In genomic region chr4:57640971-57641370, GRCm38 (mm10) we compare ENCODE assay signal across 25 mouse cellular contexts.
"Had no signal": no experiment of that assay in that cellular context is flagged by ENCODE, and none has a peak within 500 bp of the region (broad histone marks: within the 10 kb centered on the region; RNA-seq: fewer than 3 reads in every experiment).

No protein-coding gene starts in this region.

- H3K36me3 ChIP-seq: hindbrain, embryonic 10.5 days; hindbrain, embryonic 12.5 days; intestine, embryonic 15.5 days; limb, embryonic 10.5 days had no signal

- H3K9me3 ChIP-seq: heart, embryonic 13.5 days; heart, embryonic 15.5 days; hindbrain, embryonic 10.5 days; hindbrain, embryonic 12.5 days; intestine, embryonic 15.5 days; limb, embryonic 10.5 days; limb, embryonic 12.5 days had no signal

- H3K27ac ChIP-seq: gastrocnemius, adult 2 months; heart, adult 2 months; hindbrain, embryonic 10.5 days; hindbrain, embryonic 12.5 days; hindbrain, embryonic 14.5 days; intestine, embryonic 15.5 days; layer of hippocampus, adult 2 months; limb, embryonic 10.5 days; limb, embryonic 12.5 days had no signal

- H3K4me1 ChIP-seq: intestine, embryonic 15.5 days had no signal

- H3K4me3 ChIP-seq: heart, adult 2 months; hindbrain, embryonic 10.5 days; hindbrain, embryonic 12.5 days; intestine, embryonic 15.5 days; layer of hippocampus, adult 2 months; limb, embryonic 10.5 days; limb, embryonic 12.5 days had no signal

- H3K4me2 ChIP-seq: hindbrain, embryonic 12.5 days; intestine, embryonic 15.5 days; limb, embryonic 12.5 days had no signal

- H3K9ac ChIP-seq: forebrain, postnatal 0 days; hindbrain, embryonic 12.5 days; hindbrain, embryonic 14.5 days; intestine, embryonic 15.5 days; limb, embryonic 12.5 days had no signal

- ATAC-seq: forebrain, postnatal 0 days; hindbrain, embryonic 16.5 days; inflammation-experienced regulatory T-cells, adult 6 months; intestine, embryonic 15.5 days; intestine, postnatal 0 days had no signal

- H3K27me3 ChIP-seq: heart, embryonic 13.5 days; heart, embryonic 15.5 days; hindbrain, embryonic 12.5 days; intestine, embryonic 15.5 days; limb, embryonic 12.5 days had no signal

- DNase-seq: forebrain, postnatal 0 days; gastrocnemius, adult 2 months; gastrocnemius, postnatal 10 days; gastrocnemius, postnatal 25 days; heart, adult 2 months; heart, postnatal 14 days; heart, postnatal 4 days; kidney, adult 18-20 months; kidney, adult 8-10 months; kidney, postnatal 10 days; kidney, postnatal 25 days; kidney, postnatal 4 days; liver had no signal
